Mouse (Mus musculus): ENCODE measurements around the gene Btnl4. TPM values are rescaled to one million over a fixed set of nuclear protein-coding genes. Genes with fewer than 3 reads are reported as not detected.
"Not testable (repeated sequence)": the region's sequence is repeated elsewhere in the genome, so short reads cannot be mapped to it uniquely, and the experiment has no call there.

Gene Btnl4
- not detected for total RNA-seq (2021)
- long read RNA-seq, result 0 reads

GRCm38 (mm10) chr17:34477238-34478013 is at the start of gene Btnl4:
Gene Btnl4, minus strand, starts transcription at chr17:34477318.
- DNase-seq (ENCODE audit: low spot score in 2 of 2), result not testable (repeated sequence)

- no peak for DNase-seq (ENCODE audit: low spot score in 2 of 2)
Measured at GRCm38 (mm10) chr17:34519001-34519400, 41.9 kb upstream of the Btnl4 start.

GRCm38 (mm10) chr17:34518571-34518970 is 41.5 kb upstream of the Btnl4 start:
- not testable (repeated sequence) for DNase-seq (ENCODE audit: low spot score in 2 of 2)

GRCm38 (mm10) chr17:34517795-34518194 is 40.7 kb upstream of the Btnl4 start:
- no peak for DNase-seq (ENCODE audit: low spot score in 2 of 2)

- no peak for DNase-seq (ENCODE audit: low spot score in 2 of 2)
Measured at GRCm38 (mm10) chr17:34517252-34517651, 40.1 kb upstream of the Btnl4 start, which contains the start of gene Btnl6. Gene Btnl6, minus strand, starts transcription at chr17:34517352.

GRCm38 (mm10) chr17:34516514-34516913 is 39.4 kb upstream of the Btnl4 start:
- DNase-seq (ENCODE audit: low spot score in 2 of 2), result no peak

- DNase-seq (ENCODE audit: low spot score in 2 of 2), result not testable (repeated sequence)
Measured at GRCm38 (mm10) chr17:34511723-34512122, 34.6 kb upstream of the Btnl4 start.

- DNase-seq (ENCODE audit: low spot score in 2 of 2), result no peak
Measured at GRCm38 (mm10) chr17:34507591-34507990, 30.5 kb upstream of the Btnl4 start.

- not testable (repeated sequence) for DNase-seq (ENCODE audit: low spot score in 2 of 2)
Measured at GRCm38 (mm10) chr17:34497726-34498125, 20.6 kb upstream of the Btnl4 start.

- DNase-seq (ENCODE audit: low spot score in 2 of 2), result not testable (repeated sequence)
Measured at GRCm38 (mm10) chr17:34497319-34497718, 20.2 kb upstream of the Btnl4 start.

- DNase-seq (ENCODE audit: low spot score in 2 of 2), result no peak
Measured at GRCm38 (mm10) chr17:34496539-34496938, 19.4 kb upstream of the Btnl4 start.

GRCm38 (mm10) chr17:34495156-34495555 is 18.0 kb upstream of the Btnl4 start:
- DNase-seq (ENCODE audit: low spot score in 2 of 2), result not testable (repeated sequence)

- no peak for DNase-seq (ENCODE audit: low spot score in 2 of 2)
Measured at GRCm38 (mm10) chr17:34492796-34493195, 15.7 kb upstream of the Btnl4 start.

GRCm38 (mm10) chr17:34476427-34476826 is 691 bp downstream of the Btnl4 start:
- no peak for DNase-seq (ENCODE audit: low spot score in 2 of 2)

GRCm38 (mm10) chr17:34475060-34475459 is 2.1 kb downstream of the Btnl4 start:
- no peak for DNase-seq (ENCODE audit: low spot score in 2 of 2)

- DNase-seq (ENCODE audit: low spot score in 2 of 2), result no peak
Measured at GRCm38 (mm10) chr17:34470491-34470890, 6.6 kb downstream of the Btnl4 start.

GRCm38 (mm10) chr17:34465906-34466305 is 11.2 kb downstream of the Btnl4 start:
- not testable (repeated sequence) for DNase-seq (ENCODE audit: low spot score in 2 of 2)

- DNase-seq (ENCODE audit: low spot score in 2 of 2), result no peak
Measured at GRCm38 (mm10) chr17:34459255-34459654, 17.9 kb downstream of the Btnl4 start.

GRCm38 (mm10) chr17:34457668-34458067 is 19.4 kb downstream of the Btnl4 start:
- DNase-seq (ENCODE audit: low spot score in 2 of 2), result no peak

GRCm38 (mm10) chr17:34448473-34449041 is 28.6 kb downstream of the Btnl4 start:
- DNase-seq (ENCODE audit: low spot score in 2 of 2), result no peak

- DNase-seq (ENCODE audit: low spot score in 2 of 2), result no peak
Measured at GRCm38 (mm10) chr17:34441990-34442389, 35.1 kb downstream of the Btnl4 start.

- DNase-seq (ENCODE audit: low spot score in 2 of 2), result no peak
Measured at GRCm38 (mm10) chr17:34439795-34440194, 37.3 kb downstream of the Btnl4 start.

GRCm38 (mm10) chr17:34438588-34438987 is 38.5 kb downstream of the Btnl4 start:
- no peak for DNase-seq (ENCODE audit: low spot score in 2 of 2)
